Mouse (Mus musculus) megakaryocyte, embryonic 14.5 days (primary cell): ENCODE measurements around the gene Rrp1b.

Experiments used
- FLI1 ChIP-seq: IDR thresholded peaks from 2 replicates; pipeline ENCODE4 v1.6.1; 2012; ENCODE audit warnings: low read length, inconsistent platforms, mixed read lengths
- GATA1 ChIP-seq: IDR thresholded peaks from 3 replicates; pipeline ENCODE4 v1.6.1; 2012; ENCODE audit warnings: mixed read lengths, low read length, inconsistent platforms, borderline replicate concordance

DNA sequence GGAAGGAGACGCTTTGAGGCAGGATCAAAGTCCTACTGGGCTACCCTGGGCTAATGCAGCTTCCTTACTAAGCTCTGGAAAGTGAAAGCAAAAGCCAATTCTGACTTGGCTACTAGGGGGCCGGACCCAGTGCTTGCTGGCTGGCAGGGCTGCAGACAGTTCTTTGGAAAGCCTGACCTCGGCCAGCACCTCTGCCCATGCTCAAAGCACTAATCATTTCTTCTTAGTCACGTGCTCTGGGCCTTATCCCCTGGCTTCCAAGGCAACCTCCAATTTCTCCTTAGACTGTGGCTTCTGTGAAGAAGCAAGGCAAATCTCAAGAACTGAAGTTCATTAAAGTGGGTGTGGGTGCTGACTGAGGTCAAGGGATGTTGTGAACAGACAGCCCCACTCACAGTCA, 38.8 kb downstream of the Rrp1b start:
- TF ChIP-seq GATA1 = no peak
- TF ChIP-seq FLI1 = no peak
